Mouse (Mus musculus) hindbrain, embryonic 13.5 days (tissue): ENCODE results near the gene Mycbp2. TPM values are rescaled to one million over a fixed set of nuclear protein-coding genes. Genes with fewer than 3 reads are reported as not detected.

Experiments used
- ATAC-seq: fragments of 200-750 bp; cut with Nextera tagmentation; 2 replicates; pipeline ENCODE4 v1.8.0; 2017; ENCODE audit warnings: moderate TSS enrichment; ENCODE audit not compliant: low FRiP score
- H3K27ac ChIP-seq: fragments of 300-500 bp; sonication (generic); 2 replicates; pipeline ENCODE4 v1.5.1; 2015; ENCODE audit warnings: inconsistent platforms, mild to moderate bottlenecking, moderate library complexity
- H3K27me3 ChIP-seq: fragments of 300-500 bp; sonication (generic); 2 replicates; pipeline ENCODE4 v1.6.1; 2015; ENCODE audit warnings: mild to moderate bottlenecking, inconsistent platforms
- H3K36me3 ChIP-seq: fragments of 300-500 bp; sonication (generic); 2 replicates; pipeline ENCODE4 v1.6.1; 2015; ENCODE audit warnings: mild to moderate bottlenecking, inconsistent platforms
- H3K4me1 ChIP-seq: fragments of 300-500 bp; sonication (generic); replicated peaks from 2 replicates; pipeline ENCODE4 v1.6.1; 2015; ENCODE audit warnings: inconsistent platforms
- H3K4me2 ChIP-seq: fragments of 300-500 bp; sonication (generic); 2 replicates; pipeline ENCODE4 v1.6.1; 2015; ENCODE audit warnings: inconsistent platforms, mild to moderate bottlenecking, moderate library complexity
- H3K4me3 ChIP-seq: fragments of 300-500 bp; sonication (generic); 2 replicates; pipeline ENCODE4 v1.5.1; 2015; ENCODE audit warnings: mild to moderate bottlenecking, inconsistent platforms
- H3K9ac ChIP-seq: fragments of 300-500 bp; sonication (generic); 2 replicates; pipeline ENCODE4 v1.6.1; 2015; ENCODE audit warnings: mild to moderate bottlenecking, inconsistent platforms
- H3K9me3 ChIP-seq: fragments of 300-500 bp; sonication (generic); 2 replicates; pipeline ENCODE4 v1.6.1; 2016; ENCODE audit warnings: inconsistent platforms
- WGBS: fragments of 180-500 bp; shearing (Covaris S2); methylation state at CpG from one replicate; pipeline ENCODE4 v1.1.7; 2015; 5-methylcytosine and 5-hydroxymethylcytosine counted together
- polyA plus RNA-seq: library from polyadenylated mRNA; unstranded; fragments of >200 nt; fragmentation: Nextera tagmentation; extraction: Ambion mirVana; gene quantifications from 2 replicates; pipeline ENCODE4 v1.2.1, GENCODE M21; 2015

The Mycbp2 gene
- polyA plus RNA-seq, 1 experiment from 2014 or later: 54.6 TPM

DNA sequence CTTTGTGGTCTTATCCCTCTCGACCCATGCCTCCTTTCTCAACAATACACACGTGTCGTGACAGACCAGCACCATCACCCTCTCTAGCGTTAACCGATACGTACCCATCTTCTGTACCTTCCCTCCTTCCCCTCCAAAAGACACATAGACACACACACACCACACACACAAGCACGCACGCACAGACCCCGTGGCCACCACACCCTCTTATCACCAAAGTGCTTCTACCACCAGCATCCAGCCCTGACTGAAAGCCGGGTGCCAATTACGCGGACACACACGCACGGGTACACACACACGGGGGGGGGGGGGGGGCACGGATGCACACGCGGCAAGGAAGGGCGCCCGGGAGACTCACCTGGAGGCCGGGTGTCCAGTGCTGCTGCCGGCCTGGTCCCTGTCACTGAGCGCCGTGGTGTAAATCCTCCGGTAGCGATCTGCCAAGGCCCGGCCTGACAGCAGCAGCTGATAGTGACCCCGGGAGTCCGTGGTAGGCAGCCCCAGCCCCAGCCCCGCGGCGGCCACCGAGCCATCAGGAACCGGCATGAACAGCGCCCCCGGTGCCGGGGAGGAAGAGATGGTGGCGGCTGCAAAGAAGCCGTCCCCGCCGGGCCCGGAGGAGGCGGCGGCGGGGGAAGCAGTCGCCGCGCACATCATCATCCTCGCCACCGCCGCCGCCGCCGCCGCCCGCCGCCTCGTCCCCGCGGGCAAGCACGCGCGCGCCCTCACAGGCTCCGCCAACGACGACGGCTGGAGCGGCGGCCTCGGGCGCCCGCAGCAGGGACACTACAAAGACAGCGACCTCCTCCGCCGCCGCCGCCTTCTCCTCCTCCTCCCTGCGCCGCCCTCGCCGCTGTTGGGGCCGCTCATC is 521 bp downstream of the Mycbp2 start:
- H3K9me3 ChIP-seq: no peaks in the 10 kb centered on the region
- ATAC-seq: peak; percentile 70
- H3K4me3 ChIP-seq: peak overlapping the region; percentile 84
- H3K27me3 ChIP-seq: no peaks in the 10 kb centered on the region
- peak overlapping the region; percentile 60 for H3K4me2 ChIP-seq
- H3K4me1 ChIP-seq: peaks cover 44% of the 10 kb centered on the region
- H3K9ac ChIP-seq: peak overlapping the region; percentile 91
- peak overlapping the region; percentile 98 for H3K27ac ChIP-seq
- H3K36me3 ChIP-seq: no peaks in the 10 kb centered on the region
- WGBS: under 1% methylated on average over 63 of the region's 83 CpGs

DNA sequence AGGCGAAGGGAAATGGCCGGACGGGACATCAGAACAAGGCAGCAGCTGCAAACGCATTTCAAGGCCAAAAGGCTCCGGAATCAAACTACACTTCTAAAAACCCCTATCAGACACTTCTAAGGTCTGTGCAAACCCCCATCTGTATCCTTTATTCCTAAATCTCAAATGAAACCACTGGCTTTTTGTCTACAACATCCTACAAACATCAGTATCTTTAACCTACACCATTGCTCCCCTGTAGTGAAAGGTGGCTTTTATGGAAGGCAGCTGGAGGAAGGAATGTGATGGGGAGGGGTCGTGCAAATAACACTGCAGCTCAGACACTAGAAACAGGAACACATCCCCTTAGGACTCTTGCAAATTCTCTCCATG is 1.1 kb downstream of the Mycbp2 start:
- H3K27me3 ChIP-seq: no peaks in the 10 kb centered on the region
- H3K27ac ChIP-seq: peak overlapping the region; percentile 98
- no peaks in the 10 kb centered on the region for H3K9me3 ChIP-seq
- H3K36me3 ChIP-seq: no peaks in the 10 kb centered on the region
- peak overlapping the region; percentile 84 for H3K4me3 ChIP-seq
- 4% methylated on average over 6 of the region's 6 CpGs for WGBS
- ATAC-seq: no peak
- H3K4me1 ChIP-seq: peaks cover 42% of the 10 kb centered on the region
- H3K4me2 ChIP-seq: peak overlapping the region; percentile 60
- peak overlapping the region; percentile 91 for H3K9ac ChIP-seq

DNA sequence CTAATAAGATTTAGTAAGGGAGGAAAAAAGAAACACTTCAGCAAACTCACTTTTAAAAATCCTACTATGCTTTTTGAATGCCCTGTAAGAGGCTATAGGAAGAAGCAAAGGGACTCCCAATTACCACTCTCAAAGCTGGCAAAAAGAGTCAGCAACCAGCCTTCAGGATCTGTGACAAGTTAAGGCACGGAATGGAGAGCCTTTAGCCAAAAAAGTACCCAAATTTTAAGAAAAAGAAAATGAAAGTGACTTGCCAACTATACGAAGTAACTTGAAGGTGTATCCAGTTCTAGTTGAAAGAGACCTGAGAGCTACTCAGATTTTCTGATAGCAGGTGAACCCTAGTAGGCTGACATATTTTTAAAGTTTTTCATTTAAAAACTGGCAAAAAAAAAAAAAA is 1.6 kb downstream of the Mycbp2 start:
- H3K36me3 ChIP-seq: no peaks in the 10 kb centered on the region
- no peak overlapping the region for H3K27ac ChIP-seq
- H3K4me1 ChIP-seq: peaks cover 41% of the 10 kb centered on the region
- no peaks in the 10 kb centered on the region for H3K9me3 ChIP-seq
- peak overlapping the region; percentile 91 for H3K9ac ChIP-seq
- ATAC-seq: no peak
- H3K27me3 ChIP-seq: no peaks in the 10 kb centered on the region
- H3K4me3 ChIP-seq: peak overlapping the region; percentile 84
- 55% methylated on average over 2 of the region's 2 CpGs for WGBS
- H3K4me2 ChIP-seq: peak overlapping the region; percentile 60

- Histone ChIP-seq H3K36me3 (no peaks in the 10 kb centered on the region), H3K9me3 (no peaks in the 10 kb centered on the region), H3K9ac (no peak overlapping the region), H3K4me3 (peak overlapping the region; percentile 18), H3K4me2 (peak overlapping the region; percentile 51), H3K27ac (no peak overlapping the region), H3K27me3 (no peaks in the 10 kb centered on the region), H3K4me1 (peaks cover 40% of the 10 kb centered on the region)
- 67% methylated on average over 5 of the region's 5 CpGs for WGBS
- ATAC-seq: no peak
Observed at GRCm38 (mm10) chr14:103343791-103344190, 2.8 kb downstream of the Mycbp2 start.

GRCm38 (mm10) chr14:103341385-103342294 is 5.0 kb downstream of the Mycbp2 start:
- no peak for ATAC-seq
- Histone ChIP-seq H3K4me1 (peaks cover 33% of the 10 kb centered on the region), H3K27me3 (no peaks in the 10 kb centered on the region), H3K27ac (no peak overlapping the region), H3K4me3 (no peak overlapping the region), H3K4me2 (no peak overlapping the region), H3K36me3 (no peaks in the 10 kb centered on the region), H3K9ac (no peak overlapping the region), H3K9me3 (no peaks in the 10 kb centered on the region)
- WGBS: 74% methylated on average over 1 of the region's 1 CpGs

DNA sequence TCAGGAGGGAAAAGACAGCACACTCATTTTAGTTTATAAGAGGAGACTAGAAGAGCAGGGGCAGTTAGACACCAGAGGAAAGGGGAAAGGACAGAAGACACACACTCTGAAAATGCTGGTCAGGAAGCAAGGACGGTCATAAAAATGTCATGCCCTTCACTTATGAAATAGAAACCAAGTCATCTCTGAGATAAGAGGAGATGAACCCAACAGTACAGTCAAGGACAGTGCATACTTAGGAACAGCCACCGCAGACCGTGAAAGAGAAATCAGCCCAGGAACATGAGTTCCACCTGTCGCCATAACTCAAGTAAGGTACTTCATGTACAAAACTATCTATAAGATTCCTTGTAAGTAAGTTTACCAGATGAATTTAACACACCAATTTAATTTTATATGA is 33.7 kb downstream of the Mycbp2 start:
- Histone ChIP-seq H3K9ac (no peak overlapping the region), H3K27me3 (no peaks in the 10 kb centered on the region), H3K27ac (no peak overlapping the region), H3K36me3 (peaks cover 46% of the 10 kb centered on the region), H3K4me2 (no peak overlapping the region), H3K4me1 (no peaks in the 10 kb centered on the region), H3K9me3 (0 out of 2 replicates have a peak, but pooled peaks cover 9% of the 10 kb centered on the region), H3K4me3 (no peak overlapping the region)
- no peak for ATAC-seq
- WGBS: 97% methylated on average over 4 of the region's 4 CpGs

DNA sequence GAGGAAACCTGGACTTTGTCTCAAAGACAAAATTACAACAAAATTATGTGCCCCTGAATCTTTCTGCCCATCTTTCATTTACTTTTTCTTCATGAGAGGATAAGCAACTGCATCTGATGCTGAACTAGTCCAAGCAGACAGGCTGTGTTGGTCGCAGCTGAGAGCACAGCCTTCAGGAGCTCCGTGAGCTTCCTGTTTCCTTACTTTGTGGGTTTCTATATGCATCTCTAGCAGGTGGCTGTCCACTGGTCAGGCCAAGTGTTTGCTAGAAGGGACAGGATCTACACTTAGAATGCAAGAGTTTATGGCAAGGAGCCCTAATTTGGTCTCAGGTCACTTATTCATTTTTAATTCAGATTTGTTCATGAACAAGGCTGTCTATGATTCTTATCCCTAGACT is 50.4 kb downstream of the Mycbp2 start:
- Histone ChIP-seq H3K9me3 (no peaks in the 10 kb centered on the region), H3K4me1 (no peaks in the 10 kb centered on the region), H3K36me3 (peaks cover 34% of the 10 kb centered on the region), H3K27me3 (no peaks in the 10 kb centered on the region), H3K27ac (no peak overlapping the region), H3K9ac (no peak overlapping the region), H3K4me2 (no peak overlapping the region), H3K4me3 (no peak overlapping the region)
- ATAC-seq: no peak
- WGBS: 95% methylated on average over 2 of the region's 2 CpGs

GRCm38 (mm10) chr14:103286650-103287049 is 60.0 kb downstream of the Mycbp2 start:
- peaks cover 29% of the 10 kb centered on the region for H3K36me3 ChIP-seq
- 86% methylated on average over 2 of the region's 2 CpGs for WGBS
- H3K9ac ChIP-seq: no peak overlapping the region
- H3K9me3 ChIP-seq: no peaks in the 10 kb centered on the region
- ATAC-seq: no peak
- H3K4me2 ChIP-seq: no peak overlapping the region
- no peak overlapping the region for H3K4me3 ChIP-seq
- no peaks in the 10 kb centered on the region for H3K4me1 ChIP-seq
- H3K27ac ChIP-seq: no peak overlapping the region
- no peaks in the 10 kb centered on the region for H3K27me3 ChIP-seq

- no peaks in the 10 kb centered on the region for H3K27me3 ChIP-seq
- no peaks in the 10 kb centered on the region for H3K9me3 ChIP-seq
- no peak overlapping the region for H3K4me2 ChIP-seq
- H3K36me3 ChIP-seq: peaks cover 24% of the 10 kb centered on the region
- H3K27ac ChIP-seq: no peak overlapping the region
- H3K4me1 ChIP-seq: no peaks in the 10 kb centered on the region
- no peak overlapping the region for H3K9ac ChIP-seq
- 87% methylated on average over 4 of the region's 4 CpGs for WGBS
- ATAC-seq: no peak
- H3K4me3 ChIP-seq: no peak overlapping the region
Observed at GRCm38 (mm10) chr14:103276667-103277066, 69.9 kb downstream of the Mycbp2 start.

- no peak overlapping the region for H3K4me3 ChIP-seq
- H3K9ac ChIP-seq: no peak overlapping the region
- peaks cover 34% of the 10 kb centered on the region for H3K36me3 ChIP-seq
- H3K27ac ChIP-seq: no peak overlapping the region
- 99% methylated on average over 2 of the region's 2 CpGs for WGBS
- no peak for ATAC-seq
- H3K27me3 ChIP-seq: no peaks in the 10 kb centered on the region
- no peaks in the 10 kb centered on the region for H3K4me1 ChIP-seq
- no peak overlapping the region for H3K4me2 ChIP-seq
- H3K9me3 ChIP-seq: no peaks in the 10 kb centered on the region
Observed at GRCm38 (mm10) chr14:103260437-103260836, 86.2 kb downstream of the Mycbp2 start.

DNA sequence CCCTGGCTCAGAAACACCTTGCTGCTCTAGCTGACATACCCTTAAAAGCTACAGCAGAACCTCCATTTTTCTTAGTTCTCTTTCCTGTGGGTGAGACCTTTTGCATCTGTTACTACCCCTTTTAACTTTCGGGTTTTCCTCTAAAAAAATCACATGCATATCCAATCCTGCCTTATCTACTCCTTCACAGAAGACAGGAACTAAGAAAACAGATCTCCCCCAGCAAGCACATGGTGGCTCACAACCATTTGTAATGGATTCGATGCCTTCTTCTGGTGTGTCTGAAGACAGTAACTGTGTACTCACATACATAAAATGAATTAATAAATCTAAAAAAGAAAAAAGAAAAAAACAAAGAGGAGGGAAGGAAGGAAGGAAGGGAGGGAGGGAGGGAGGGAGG is 87.9 kb downstream of the Mycbp2 start:
- Histone ChIP-seq H3K9ac (no peak overlapping the region), H3K4me1 (no peaks in the 10 kb centered on the region), H3K27ac (no peak overlapping the region), H3K4me3 (no peak overlapping the region), H3K27me3 (no peaks in the 10 kb centered on the region), H3K9me3 (no peaks in the 10 kb centered on the region), H3K36me3 (peaks cover 34% of the 10 kb centered on the region), H3K4me2 (no peak overlapping the region)
- WGBS: 92% methylated on average over 2 of the region's 2 CpGs
- no peak for ATAC-seq

DNA sequence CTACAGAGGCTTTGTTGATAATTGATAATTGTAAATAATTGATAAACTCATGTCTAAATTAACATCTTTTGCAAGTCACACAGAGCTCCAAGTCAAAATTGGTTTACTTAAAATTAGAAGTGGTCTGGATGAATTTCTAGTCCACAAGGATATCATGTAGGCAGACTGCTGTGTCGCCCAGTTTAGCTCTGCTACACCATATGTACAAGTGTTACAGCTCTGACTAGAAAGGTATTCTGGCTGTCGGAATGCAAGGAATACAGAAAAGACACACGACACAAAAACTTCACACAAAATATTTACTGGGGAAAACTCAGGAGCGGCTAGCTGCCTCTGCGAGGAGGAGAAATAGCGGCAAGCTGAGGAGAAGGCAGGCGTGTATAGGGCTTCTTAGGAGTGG is 89.7 kb downstream of the Mycbp2 start:
- 93% methylated on average over 7 of the region's 7 CpGs for WGBS
- H3K36me3 ChIP-seq: peaks cover 37% of the 10 kb centered on the region
- H3K9ac ChIP-seq: no peak overlapping the region
- no peak overlapping the region for H3K27ac ChIP-seq
- H3K4me1 ChIP-seq: no peaks in the 10 kb centered on the region
- no peak overlapping the region for H3K4me3 ChIP-seq
- no peak overlapping the region for H3K4me2 ChIP-seq
- H3K9me3 ChIP-seq: no peaks in the 10 kb centered on the region
- no peak for ATAC-seq
- no peaks in the 10 kb centered on the region for H3K27me3 ChIP-seq
